Mouse (Mus musculus): ENCODE measurements around the gene Zfp646. TPM values are rescaled to one million over a fixed set of nuclear protein-coding genes. Genes with fewer than 3 reads are reported as not detected.

Zfp646 gene
- polyA plus RNA-seq, 1 experiment from 2014 or later = 13.0 TPM

- Histone ChIP-seq H3K27me3 (ENCODE audit: insufficient read depth, low read length) (no peaks in the 10 kb centered on the region), H3K9ac (replicated peaks; ENCODE audit: low read length) (peak within 1 kb of the TSS; percentile 92), H3K9me3 (ENCODE audit: low read length) (no peaks in the 10 kb centered on the region), H3K4me3 (ENCODE audit: low read length) (peak within 1 kb of the TSS; percentile 99), H3K4me2 (replicated peaks; ENCODE audit: low read depth, low read length) (peak within 1 kb of the TSS; percentile 78), H3K36me3 (ENCODE audit: insufficient read depth, low read length) (peaks cover 46% of the 10 kb centered on the region), H3K4me1 (ENCODE audit: insufficient read depth, low read length) (peaks cover 5% of the 10 kb centered on the region), H3K27ac (ENCODE audit: low read length) (peak within 1 kb of the TSS; percentile 90)
- ATAC-seq (ENCODE audit: low FRiP score, low TSS enrichment) = peak; percentile 97
- under 1% methylated on average over 40 of the region's 40 CpGs for WGBS
Observed at GRCm38 (mm10) chr7:127912190-127912871, 36.3 kb downstream of the Zfp646 start, which contains the start of gene Kat8. TSS of gene Kat8 (plus strand) at chr7:127912516.

GRCm38 (mm10) chr7:127912938-127913337, 36.9 kb downstream of the Zfp646 start:
- Histone ChIP-seq H3K36me3 (ENCODE audit: insufficient read depth, low read length) (peaks cover 40% of the 10 kb centered on the region), H3K9me3 (ENCODE audit: low read length) (no peaks in the 10 kb centered on the region), H3K27ac (ENCODE audit: low read length) (peak overlapping the region; percentile 90), H3K27me3 (ENCODE audit: insufficient read depth, low read length) (no peaks in the 10 kb centered on the region), H3K4me3 (ENCODE audit: low read length) (peak overlapping the region; percentile 99), H3K4me1 (ENCODE audit: insufficient read depth, low read length) (peaks cover 5% of the 10 kb centered on the region), H3K4me2 (replicated peaks; ENCODE audit: low read depth, low read length) (peak overlapping the region; percentile 78), H3K9ac (replicated peaks; ENCODE audit: low read length) (peak overlapping the region; percentile 92)
- 25% methylated on average over 4 of the region's 4 CpGs for WGBS
- no peak for ATAC-seq (ENCODE audit: low FRiP score, low TSS enrichment)

- no peak overlapping the region for H3K4me2 ChIP-seq (replicated peaks; ENCODE audit: low read depth, low read length)
- peaks cover 5% of the 10 kb centered on the region for H3K4me1 ChIP-seq (ENCODE audit: insufficient read depth, low read length)
- H3K9ac ChIP-seq (replicated peaks; ENCODE audit: low read length) = no peak overlapping the region
- no peak overlapping the region for H3K27ac ChIP-seq (ENCODE audit: low read length)
- no peak for ATAC-seq (ENCODE audit: low FRiP score, low TSS enrichment)
- H3K27me3 ChIP-seq (ENCODE audit: insufficient read depth, low read length) = no peaks in the 10 kb centered on the region
- H3K4me3 ChIP-seq (ENCODE audit: low read length) = no peak overlapping the region
- H3K9me3 ChIP-seq (ENCODE audit: low read length) = no peaks in the 10 kb centered on the region
- 89% methylated on average over 12 of the region's 12 CpGs for WGBS
- H3K36me3 ChIP-seq (ENCODE audit: insufficient read depth, low read length) = peaks cover 26% of the 10 kb centered on the region
Observed at GRCm38 (mm10) chr7:127915293-127915692, 39.3 kb downstream of the Zfp646 start.

- no peaks in the 10 kb centered on the region for H3K9me3 ChIP-seq (ENCODE audit: low read length)
- no peak overlapping the region for H3K4me2 ChIP-seq (replicated peaks; ENCODE audit: low read depth, low read length)
- H3K9ac ChIP-seq (replicated peaks; ENCODE audit: low read length) = no peak overlapping the region
- H3K27ac ChIP-seq (ENCODE audit: low read length) = no peak overlapping the region
- H3K36me3 ChIP-seq (ENCODE audit: insufficient read depth, low read length) = peaks cover 29% of the 10 kb centered on the region
- WGBS = 61% methylated on average over 3 of the region's 3 CpGs
- ATAC-seq (ENCODE audit: low FRiP score, low TSS enrichment) = no peak
- no peaks in the 10 kb centered on the region for H3K27me3 ChIP-seq (ENCODE audit: insufficient read depth, low read length)
- H3K4me1 ChIP-seq (ENCODE audit: insufficient read depth, low read length) = peaks cover 1% of the 10 kb centered on the region
- no peak overlapping the region for H3K4me3 ChIP-seq (ENCODE audit: low read length)
Observed at GRCm38 (mm10) chr7:127918203-127918602, 42.2 kb downstream of the Zfp646 start.

GRCm38 (mm10) chr7:127919290-127919689, 43.3 kb downstream of the Zfp646 start:
- Histone ChIP-seq H3K9ac (replicated peaks; ENCODE audit: low read length) (no peak overlapping the region), H3K9me3 (ENCODE audit: low read length) (no peaks in the 10 kb centered on the region), H3K4me2 (replicated peaks; ENCODE audit: low read depth, low read length) (no peak overlapping the region), H3K27me3 (ENCODE audit: insufficient read depth, low read length) (no peaks in the 10 kb centered on the region), H3K36me3 (ENCODE audit: insufficient read depth, low read length) (peaks cover 29% of the 10 kb centered on the region), H3K4me3 (ENCODE audit: low read length) (no peak overlapping the region), H3K27ac (ENCODE audit: low read length) (no peak overlapping the region), H3K4me1 (ENCODE audit: insufficient read depth, low read length) (peaks cover 7% of the 10 kb centered on the region; the same call in 1 of the 2 replicates)
- whole genome bisulfite sequencing = 80% methylated on average over 7 of the region's 7 CpGs
- no peak for ATAC-seq (ENCODE audit: low FRiP score, low TSS enrichment)

GRCm38 (mm10) chr7:127921516-127921915, 45.5 kb downstream of the Zfp646 start:
- WGBS = 72% methylated on average over 8 of the region's 8 CpGs
- H3K9me3 ChIP-seq (ENCODE audit: low read length) = no peaks in the 10 kb centered on the region

GRCm38 (mm10) chr7:127922451-127923275, 46.6 kb downstream of the Zfp646 start:
- Histone ChIP-seq H3K27me3 (ENCODE audit: insufficient read depth, low read length) (no peaks in the 10 kb centered on the region), H3K9ac (replicated peaks; ENCODE audit: low read length) (no peak overlapping the region), H3K4me3 (ENCODE audit: low read length) (no peak overlapping the region), H3K4me2 (replicated peaks; ENCODE audit: low read depth, low read length) (no peak overlapping the region), H3K27ac (ENCODE audit: low read length) (no peak overlapping the region; the same call in 1 of the 2 replicates), H3K9me3 (ENCODE audit: low read length) (no peaks in the 10 kb centered on the region), H3K4me1 (ENCODE audit: insufficient read depth, low read length) (peaks cover 31% of the 10 kb centered on the region), H3K36me3 (ENCODE audit: insufficient read depth, low read length) (peaks cover 33% of the 10 kb centered on the region)
- WGBS = 81% methylated on average over 6 of the region's 6 CpGs
- no peak for ATAC-seq (ENCODE audit: low FRiP score, low TSS enrichment)

More at GRCm38 (mm10) chr7:127921516-127921915, 45.5 kb downstream of the Zfp646 start:
- Histone ChIP-seq H3K4me2 (replicated peaks; ENCODE audit: low read depth, low read length) (no peak overlapping the region), H3K27me3 (ENCODE audit: insufficient read depth, low read length) (no peaks in the 10 kb centered on the region), H3K4me1 (ENCODE audit: insufficient read depth, low read length) (peaks cover 27% of the 10 kb centered on the region), H3K36me3 (ENCODE audit: insufficient read depth, low read length) (peaks cover 29% of the 10 kb centered on the region), H3K9ac (replicated peaks; ENCODE audit: low read length) (no peak overlapping the region), H3K27ac (ENCODE audit: low read length) (no peak overlapping the region), H3K4me3 (ENCODE audit: low read length) (no peak overlapping the region)
- ATAC-seq (ENCODE audit: low FRiP score, low TSS enrichment) = no peak

GRCm38 (mm10) chr7:127923714-127924113, 47.7 kb downstream of the Zfp646 start:
- Histone ChIP-seq H3K9ac (replicated peaks; ENCODE audit: low read length) (no peak overlapping the region), H3K27me3 (ENCODE audit: insufficient read depth, low read length) (no peaks in the 10 kb centered on the region), H3K36me3 (ENCODE audit: insufficient read depth, low read length) (peaks cover 25% of the 10 kb centered on the region), H3K9me3 (ENCODE audit: low read length) (no peaks in the 10 kb centered on the region), H3K27ac (ENCODE audit: low read length) (peak overlapping the region; percentile 97), H3K4me3 (ENCODE audit: low read length) (no peak overlapping the region), H3K4me1 (ENCODE audit: insufficient read depth, low read length) (peaks cover 35% of the 10 kb centered on the region), H3K4me2 (replicated peaks; ENCODE audit: low read depth, low read length) (no peak overlapping the region)
- 91% methylated on average over 5 of the region's 5 CpGs for WGBS
- no peak for ATAC-seq (ENCODE audit: low FRiP score, low TSS enrichment)

- peak; percentile 88 for ATAC-seq (ENCODE audit: low FRiP score, low TSS enrichment)
- Histone ChIP-seq H3K36me3 (ENCODE audit: insufficient read depth, low read length) (peaks cover 25% of the 10 kb centered on the region), H3K4me3 (ENCODE audit: low read length) (no peak overlapping the region), H3K4me2 (replicated peaks; ENCODE audit: low read depth, low read length) (peak overlapping the region; percentile 14; the same call in 1 of the 2 replicates), H3K27ac (ENCODE audit: low read length) (peak overlapping the region; percentile 97), H3K9ac (replicated peaks; ENCODE audit: low read length) (peak overlapping the region; percentile 56), H3K4me1 (ENCODE audit: insufficient read depth, low read length) (peaks cover 38% of the 10 kb centered on the region), H3K9me3 (ENCODE audit: low read length) (no peaks in the 10 kb centered on the region), H3K27me3 (ENCODE audit: insufficient read depth, low read length) (no peaks in the 10 kb centered on the region)
- 47% methylated on average over 5 of the region's 5 CpGs for WGBS
Observed at GRCm38 (mm10) chr7:127925252-127925651, 49.2 kb downstream of the Zfp646 start.
